Mouse (Mus musculus) hematopoietic stem cell, adult 5-6 weeks (primary cell): ENCODE measurements around the gene Prkd3. TPM values are rescaled to one million over a fixed set of nuclear protein-coding genes. Genes with fewer than 3 reads are reported as not detected.

Source experiments
- ATAC-seq, 2 experiments: fragments of 125-278 bp in 1 of 2; replicated peaks in 1 of 2; 2 replicates each; pipeline ENCODE4 v1.8.0; 2016 to 2017; ENCODE audit warnings: inconsistent platforms in 2 of 2, mild to moderate bottlenecking in 2 of 2, moderate number of reproducible peaks in 2 of 2, low read depth in 1 of 2, moderate TSS enrichment in 1 of 2; ENCODE audit not compliant: low FRiP score in 2 of 2, poor library complexity in 2 of 2, severe bottlenecking in 2 of 2, insufficient read depth in 1 of 2, low TSS enrichment in 1 of 2
- total RNA-seq: library from RNA; stranded (forward); fragments of 172-1452, 232-1000 nt; gene quantifications from 2 replicates; pipeline ENCODE4 v1.2.3, GENCODE M21; 2017

Gene Prkd3
- total RNA-seq, 1 experiment from 2014 or later: 73.9 TPM

GRCm38 (mm10) chr17:78964387-78964786 lies 56.2 kb downstream of the Prkd3 start:
- no peak for ATAC-seq

GRCm38 (mm10) chr17:78959473-78959872 lies 61.1 kb downstream of the Prkd3 start:
- no peak for ATAC-seq

- ATAC-seq: no peak
These were observed 67.4 kb downstream of the Prkd3 start for GRCm38 (mm10) chr17:78953240-78953639.

- no peak for ATAC-seq
These were observed 68.5 kb downstream of the Prkd3 start for GRCm38 (mm10) chr17:78952070-78952469.

GRCm38 (mm10) chr17:78951225-78951624 lies 69.4 kb downstream of the Prkd3 start:
- no peak for ATAC-seq

GRCm38 (mm10) chr17:78942579-78942978 lies 78.0 kb downstream of the Prkd3 start:
- ATAC-seq: no peak; a peak in 1 of 4 replicates

GRCm38 (mm10) chr17:78938927-78939326 lies 81.7 kb downstream of the Prkd3 start:
- peak in 1 of 2 experiments; percentile 27; a peak in 1 of 4 replicates for ATAC-seq

GRCm38 (mm10) chr17:78937229-78937853 lies 83.3 kb downstream of the Prkd3 start:
- ATAC-seq: no peak

- ATAC-seq: peak; percentile 97 to 99
These were observed 84.0 kb downstream of the Prkd3 start, which contains the start of the genes Cebpz and Ndufaf7 for GRCm38 (mm10) chr17:78936466-78937228. Cebpz (minus strand) TSS chr17:78937066. Ndufaf7 (plus strand) TSS chr17:78937136.

- no peak for ATAC-seq
These were observed 84.8 kb downstream of the Prkd3 start for GRCm38 (mm10) chr17:78935857-78936256.

- no peak for ATAC-seq
These were observed 102.9 kb downstream of the Prkd3 start for GRCm38 (mm10) chr17:78917696-78918095.

- ATAC-seq: no peak
These were observed 103.7 kb downstream of the Prkd3 start for GRCm38 (mm10) chr17:78916899-78917298.

- peak; percentile 90 to 96 for ATAC-seq
These were observed 104.2 kb downstream of the Prkd3 start, which contains the start of gene Cebpzos for GRCm38 (mm10) chr17:78916369-78916813. Cebpzos (plus strand) TSS chr17:78916500.

GRCm38 (mm10) chr17:78915772-78916171 lies 104.8 kb downstream of the Prkd3 start:
- no peak for ATAC-seq

GRCm38 (mm10) chr17:78913921-78914320 lies 106.7 kb downstream of the Prkd3 start:
- no peak for ATAC-seq

GRCm38 (mm10) chr17:78912861-78913281 lies 107.7 kb downstream of the Prkd3 start:
- no peak for ATAC-seq

GRCm38 (mm10) chr17:78909374-78909773 lies 111.2 kb downstream of the Prkd3 start:
- ATAC-seq: no peak

GRCm38 (mm10) chr17:78906892-78907291 lies 113.7 kb downstream of the Prkd3 start, which contains the start of gene Sult6b1:
Sult6b1 (minus strand) TSS chr17:78906992.
- ATAC-seq: no peak
